Mouse (Mus musculus) heart, adult 2 months (tissue): ENCODE measurements around the gene Pla2g2c. TPM values are rescaled to one million over a fixed set of nuclear protein-coding genes. Genes with fewer than 3 reads are reported as not detected.

ENCODE experiments used
- DNase-seq, 2 experiments: peaks; one replicate each; pipeline ENCODE4 v3.0.0; 2021
- H3K27ac ChIP-seq: fragments of 200-600 bp; 2 replicates; pipeline ENCODE4 v1.8.1; 2022
- H3K27me3 ChIP-seq: fragments of 200-500 bp; 2 replicates; pipeline ENCODE4 v1.6.1; 2012; ENCODE audit warnings: mild to moderate bottlenecking, low read length, inconsistent platforms, mixed read lengths; ENCODE audit not compliant: control insufficient read depth, insufficient read depth
- H3K36me3 ChIP-seq: fragments of 200-500 bp; 2 replicates; pipeline ENCODE4 v1.6.1; 2012; ENCODE audit warnings: low read length, inconsistent platforms; ENCODE audit not compliant: control insufficient read depth, insufficient read depth
- H3K4me1 ChIP-seq: fragments of 200-500 bp; 2 replicates; pipeline ENCODE4 v1.6.1; 2011; ENCODE audit warnings: low read length; ENCODE audit not compliant: control insufficient read depth, insufficient read depth
- H3K4me3 ChIP-seq: fragments of 200-600 bp; 2 replicates; pipeline ENCODE4 v1.8.1; 2022
- H3K79me2 ChIP-seq: fragments of 200-500 bp; replicated peaks from 2 replicates; pipeline ENCODE4 v1.6.1; 2012; ENCODE audit warnings: mild to moderate bottlenecking, inconsistent platforms, low read length, moderate library complexity, mixed read lengths; ENCODE audit not compliant: control insufficient read depth, insufficient read depth
- H3K9ac ChIP-seq: fragments of 200-500 bp; 2 replicates; pipeline ENCODE4 v1.6.1; 2012; ENCODE audit warnings: low read depth, mild to moderate bottlenecking, control low read depth, inconsistent platforms, low read length, mixed read lengths
- CTCF ChIP-seq: fragments of 200-600 bp; IDR thresholded peaks from 2 replicates; pipeline ENCODE4 v1.8.1; 2022; ENCODE audit warnings: antibody characterized with exemption, mild to moderate bottlenecking, moderate library complexity
- EP300 ChIP-seq: fragments of 200-500 bp; IDR thresholded peaks from 2 replicates; pipeline ENCODE4 v1.6.1; 2011; ENCODE audit warnings: low read depth, low read length, control low read depth; ENCODE audit not compliant: insufficient read depth
- POLR2A ChIP-seq: fragments of 200-500 bp; IDR thresholded peaks from 2 replicates; pipeline ENCODE4 v1.6.1; 2011; ENCODE audit warnings: mild to moderate bottlenecking, low read depth, low read length, control low read depth; ENCODE audit not compliant: insufficient read depth
- WGBS: fragments of 180-500 bp; shearing (Covaris S2); methylation state at CpG from one replicate; pipeline ENCODE4 v1.1.7; 2018; 5-methylcytosine and 5-hydroxymethylcytosine counted together
- intact Hi-C: fragments of 180-260 bp; cut with DNase I; formaldehyde crosslinking; loops from one replicate; pipeline ENCODE4 v1.15.1; 2025
- polyA plus RNA-seq: library from polyadenylated mRNA; depleted of rRNA; stranded (reverse); fragments of >200 nt; gene quantifications from 2 replicates; pipeline ENCODE4 v1.2.3, GENCODE M21; 2012
- total RNA-seq, 2 experiments: library from RNA; stranded (reverse); gene quantifications; 2 replicates each; pipeline ENCODE4 v1.2.3; 2021

The Pla2g2c gene
- total and polyA plus RNA-seq, 3 experiments = 0.14 to 0.98 TPM; not detected in 1

DNA sequence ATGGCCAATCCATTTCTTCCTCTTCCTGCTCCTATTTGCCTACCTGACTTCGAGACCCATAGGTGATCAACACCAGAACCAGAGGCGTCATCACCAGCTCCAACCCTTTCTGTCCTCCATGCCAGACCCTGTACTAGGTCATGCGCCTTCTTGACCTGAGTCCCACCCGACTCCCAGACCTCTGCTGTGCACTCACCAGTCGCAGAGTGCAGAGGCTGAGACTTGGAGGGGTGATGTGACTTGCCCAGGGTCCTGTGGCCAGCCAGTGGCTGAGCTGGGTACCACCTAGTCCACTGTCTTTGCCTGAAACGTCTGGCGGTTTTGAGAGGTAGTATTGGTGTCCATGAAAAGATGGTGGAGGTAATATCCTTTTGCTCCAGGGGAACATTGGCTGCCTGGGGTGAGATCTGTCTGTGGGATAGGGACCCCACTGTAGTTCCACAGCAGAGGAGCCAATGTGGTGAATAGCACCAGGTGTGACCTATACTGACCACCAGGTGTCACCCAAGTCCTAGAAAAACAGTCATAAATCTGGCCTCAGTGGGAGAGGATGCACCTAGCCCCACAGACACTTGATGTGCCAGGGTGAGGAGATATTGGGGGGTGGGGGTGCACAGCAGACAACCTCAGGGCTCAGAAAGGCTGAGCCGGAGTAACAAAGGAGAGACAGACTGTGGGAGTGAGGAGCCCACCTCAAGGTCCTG, 23.9 kb downstream of the Pla2g2c start:
- H3K4me3 ChIP-seq = no peak overlapping the region
- intact Hi-C loops = loop anchor here (1.0 to 5.0 kb wide), 3 partner anchors 41 to 103 kb away; no protein-coding TSS in a partner anchor
- DNase-seq = peak; percentile 32 to 34
- no peak for TF ChIP-seq POLR2A
- TF ChIP-seq CTCF = peak; percentile 80
- no peak overlapping the region for H3K27ac ChIP-seq
- no peaks in the 10 kb centered on the region for H3K27me3 ChIP-seq
- 46% methylated on average over 8 of the region's 8 CpGs for WGBS
- no peaks in the 10 kb centered on the region for H3K36me3 ChIP-seq
- no peak overlapping the region for H3K9ac ChIP-seq
- H3K79me2 ChIP-seq = no peaks in the 10 kb centered on the region
- no peaks in the 10 kb centered on the region for H3K4me1 ChIP-seq

DNA sequence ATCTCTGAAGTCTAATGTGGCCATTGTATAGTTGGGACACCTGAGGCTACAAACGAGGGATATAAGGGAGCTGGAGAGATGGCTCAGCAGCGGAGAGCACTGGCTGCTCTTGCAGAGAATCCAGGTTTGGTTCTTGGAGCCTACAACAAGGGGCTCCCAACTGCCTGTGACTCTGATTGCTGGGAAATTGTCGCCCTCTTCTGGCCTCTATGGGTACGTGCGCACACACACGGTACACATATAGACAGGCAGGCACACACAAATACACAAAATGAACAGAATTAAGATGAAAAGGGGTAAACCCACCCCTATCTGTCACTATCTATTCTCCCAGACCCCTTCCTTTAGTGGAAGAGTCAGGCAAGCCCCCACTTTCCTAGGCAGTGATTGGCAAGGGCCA, 28.0 kb downstream of the Pla2g2c start:
- DNase-seq = no peak
- Histone ChIP-seq H3K79me2 (no peaks in the 10 kb centered on the region), H3K27me3 (no peaks in the 10 kb centered on the region), H3K4me3 (no peak overlapping the region), H3K4me1 (no peaks in the 10 kb centered on the region), H3K27ac (no peak overlapping the region), H3K9ac (no peak overlapping the region), H3K36me3 (no peaks in the 10 kb centered on the region)
- intact Hi-C loops = no loop called here
- no peak for TF ChIP-seq POLR2A
- TF ChIP-seq EP300 = no peak
- TF ChIP-seq CTCF = no peak
- 93% methylated on average over 6 of the region's 6 CpGs for WGBS

DNA sequence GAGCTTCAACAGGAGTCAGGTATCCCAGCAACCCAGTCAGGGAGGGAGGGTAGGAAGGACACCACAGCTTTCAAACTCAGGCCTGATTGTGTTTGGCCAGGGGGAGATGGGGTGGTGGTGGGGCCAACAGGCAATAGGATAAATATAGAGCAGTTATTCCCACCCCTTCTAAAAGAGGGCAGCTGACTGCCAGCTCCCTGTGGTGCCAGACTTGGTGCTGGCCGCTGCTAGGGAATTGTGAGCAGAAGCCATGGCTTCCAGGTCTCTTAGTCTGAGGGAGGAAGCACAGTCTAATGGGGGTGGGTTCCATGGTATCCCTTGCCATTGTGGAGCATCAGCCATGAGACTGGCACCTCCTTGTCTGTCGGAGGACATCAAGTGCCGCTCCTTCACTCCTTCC, 29.0 kb downstream of the Pla2g2c start:
- no peak overlapping the region for H3K4me3 ChIP-seq
- no peaks in the 10 kb centered on the region for H3K79me2 ChIP-seq
- no peak for DNase-seq
- no peaks in the 10 kb centered on the region for H3K4me1 ChIP-seq
- 85% methylated on average over 3 of the region's 3 CpGs for WGBS
- H3K27ac ChIP-seq = no peak overlapping the region
- no peak for TF ChIP-seq CTCF
- TF ChIP-seq POLR2A = no peak
- TF ChIP-seq EP300 = no peak
- intact Hi-C loops = no loop called here
- no peaks in the 10 kb centered on the region for H3K36me3 ChIP-seq
- no peak overlapping the region for H3K9ac ChIP-seq
- H3K27me3 ChIP-seq = no peaks in the 10 kb centered on the region

DNA sequence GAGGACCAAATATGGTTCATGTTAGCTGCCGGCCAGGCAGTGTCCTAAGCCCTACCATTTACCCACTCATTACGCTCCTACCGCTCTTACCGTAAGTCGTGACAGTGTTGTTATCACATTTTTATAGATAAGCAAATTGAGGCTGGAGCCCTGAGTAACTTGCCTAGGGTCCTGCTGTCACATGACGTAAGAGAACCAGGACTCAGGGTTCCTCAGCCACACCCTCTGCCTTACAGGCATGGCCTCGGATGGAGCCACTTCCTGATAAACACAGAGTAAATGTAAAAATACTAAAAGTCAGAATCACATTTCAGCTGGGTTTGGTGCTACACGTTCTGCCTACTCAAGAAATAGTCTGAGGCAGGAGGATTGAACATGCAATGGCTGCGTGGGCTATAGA, 29.8 kb downstream of the Pla2g2c start:
- DNase-seq = no peak
- Histone ChIP-seq H3K27me3 (no peaks in the 10 kb centered on the region), H3K4me3 (no peak overlapping the region), H3K79me2 (no peaks in the 10 kb centered on the region), H3K27ac (no peak overlapping the region), H3K9ac (no peak overlapping the region), H3K36me3 (no peaks in the 10 kb centered on the region), H3K4me1 (no peaks in the 10 kb centered on the region)
- intact Hi-C loops = no loop called here
- TF ChIP-seq POLR2A (no peak), EP300 (no peak), CTCF (no peak)
- 58% methylated on average over 9 of the region's 9 CpGs for WGBS

DNA sequence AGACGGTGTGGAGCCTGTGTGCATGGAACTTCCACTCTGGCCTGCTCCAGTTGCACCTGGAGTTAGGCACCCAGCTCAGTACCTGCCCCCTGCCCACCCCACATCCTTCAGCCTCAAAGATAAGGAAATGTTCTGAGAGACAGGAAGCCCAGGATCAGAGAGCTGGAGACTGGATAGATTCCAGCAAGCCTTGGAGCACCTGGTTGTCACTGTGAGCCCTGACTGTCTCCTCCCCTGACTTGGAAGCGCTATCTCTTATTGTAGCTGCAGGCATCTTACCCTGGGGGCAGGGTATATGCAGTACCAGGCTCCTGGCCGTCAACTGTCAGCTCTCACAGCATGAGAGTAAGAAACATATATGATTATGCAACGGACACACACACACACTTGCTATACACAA, 30.8 kb downstream of the Pla2g2c start:
- DNase-seq = no peak
- Histone ChIP-seq H3K4me3 (no peak overlapping the region), H3K79me2 (no peaks in the 10 kb centered on the region), H3K27ac (no peak overlapping the region), H3K4me1 (no peaks in the 10 kb centered on the region), H3K36me3 (no peaks in the 10 kb centered on the region), H3K27me3 (no peaks in the 10 kb centered on the region), H3K9ac (no peak overlapping the region)
- WGBS = 61% methylated on average over 4 of the region's 4 CpGs
- intact Hi-C loops = no loop called here
- TF ChIP-seq EP300 (no peak), POLR2A (no peak), CTCF (no peak)

DNA sequence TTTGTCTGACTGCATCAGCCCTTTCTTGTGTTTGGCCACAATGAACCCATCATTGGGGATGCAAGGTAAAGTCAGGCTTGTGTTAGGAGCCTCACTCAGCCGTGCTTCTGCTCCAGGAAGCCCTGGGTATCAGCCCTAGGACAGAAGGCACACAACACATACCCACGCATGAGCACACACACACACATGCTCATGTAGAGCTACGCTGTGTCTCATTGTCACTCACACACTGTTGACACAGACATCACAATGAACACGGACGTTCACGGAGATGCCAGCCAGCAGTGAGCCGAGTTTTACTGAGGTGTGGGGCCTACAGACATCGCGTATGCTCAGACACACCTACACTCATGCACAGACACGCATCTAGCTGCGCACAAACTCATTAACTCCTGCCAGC, 31.4 kb downstream of the Pla2g2c start:
- Histone ChIP-seq H3K79me2 (no peaks in the 10 kb centered on the region), H3K27me3 (no peaks in the 10 kb centered on the region), H3K4me3 (no peak overlapping the region), H3K4me1 (no peaks in the 10 kb centered on the region), H3K27ac (no peak overlapping the region), H3K36me3 (no peaks in the 10 kb centered on the region), H3K9ac (no peak overlapping the region)
- 85% methylated on average over 11 of the region's 11 CpGs for WGBS
- no peak for DNase-seq
- intact Hi-C loops = no loop called here
- TF ChIP-seq CTCF (no peak), POLR2A (no peak)
